8 mouse cellular contexts compared by ENCODE assay signal in genomic region chr4:32656146-32656904, GRCm38 (mm10). TPM values are rescaled to one million over a fixed set of nuclear protein-coding genes. Genes with fewer than 3 reads are reported as not detected.
DNase-seq lines count a peak whose midpoint lies in the region; ATAC-seq and TF ChIP-seq lines count a peak whose summit lies in the region.

No protein-coding gene starts in this region.

- WGBS in liver, adult 2 months = 60% methylated on average over 11 of the region's 11 CpGs
- WGBS in forebrain, embryonic 11.5 days = 59% methylated on average over 11 of the region's 11 CpGs
- WGBS in limb, embryonic 13.5 days = 54% methylated on average over 11 of the region's 11 CpGs

- no peak for TF ChIP-seq CTCF in liver, adult 2 months (IDR thresholded peaks at IDR 0.05; ENCODE audit: low read depth, low read length)

- peaks cover 8% of the 10 kb centered on the region; the same call in 1 of the 2 replicates for H3K36me3 ChIP-seq in liver, adult 2 months (ENCODE audit: control insufficient read depth, insufficient read depth, low read length)
- H3K36me3 ChIP-seq in forebrain, embryonic 11.5 days (ENCODE audit: control insufficient read depth, insufficient read depth, low read length) = no peaks in the 10 kb centered on the region
- H3K36me3 ChIP-seq in limb, embryonic 13.5 days = peaks cover 21% of the 10 kb centered on the region

- intact Hi-C loops in gastrocnemius, postnatal 36 days (cut with DNase I) = no loop called here

- TF ChIP-seq POLR2A in liver, adult 2 months (IDR thresholded peaks at IDR 0.05; ENCODE audit: extremely low read depth, insufficient read depth, low read length) = no peak

- H3K4me3 ChIP-seq in liver, adult 2 months (ENCODE audit: insufficient read depth, low read depth, low read length) = peak overlapping the region; percentile 68
- H3K4me3 ChIP-seq in forebrain, embryonic 11.5 days (ENCODE audit: low read depth, low read length) = peak overlapping the region; percentile 94
- peak overlapping the region; percentile 95 for H3K4me3 ChIP-seq in limb, embryonic 13.5 days

- DNase-seq in liver, adult 2 months (ENCODE audit: extremely low read depth, low read depth, low spot score) = no peak
- DNase-seq in liver (no peak), ZHBTc4 (ENCODE audit: low read depth, low spot score) (peak; percentile 55)
- no peak for DNase-seq in forebrain, embryonic 11.5 days (ENCODE audit: low spot score)
- peak; percentile 28 for DNase-seq in retina, postnatal 1 day
- DNase-seq in gastrocnemius, postnatal 25 days = no peak
- DNase-seq in gastrocnemius, postnatal 36 days = no peak

- no peaks in the 10 kb centered on the region for H3K79me2 ChIP-seq in liver, adult 2 months (ENCODE audit: control insufficient read depth, insufficient read depth, low read length)

- H3K4me2 ChIP-seq in forebrain, embryonic 11.5 days (ENCODE audit: low read depth, low read length, severe bottlenecking) = peak overlapping the region; percentile 65
- peak overlapping the region; percentile 73 for H3K4me2 ChIP-seq in limb, embryonic 13.5 days (replicated peaks)

- ATAC-seq in forebrain, embryonic 11.5 days (replicated peaks; ENCODE audit: low FRiP score) = peak; percentile 69
- peak; percentile 19; the same call in 1 of the 2 replicates for ATAC-seq in limb, embryonic 13.5 days (ENCODE audit: low FRiP score, low read depth)

- peak overlapping the region; percentile 55 for H3K27ac ChIP-seq in liver, adult 2 months (replicated peaks; ENCODE audit: insufficient read depth, low read depth, low read length)
- H3K27ac ChIP-seq in forebrain, embryonic 11.5 days (ENCODE audit: low read depth, low read length) = no peak overlapping the region; the same call in 1 of the 2 replicates
- H3K27ac ChIP-seq in limb, embryonic 13.5 days = peak overlapping the region; percentile 39; the same call in 1 of the 2 replicates

- H3K9me3 ChIP-seq in forebrain, embryonic 11.5 days (ENCODE audit: control insufficient read depth, low read length) = no peaks in the 10 kb centered on the region
- no peaks in the 10 kb centered on the region for H3K9me3 ChIP-seq in limb, embryonic 13.5 days

- H3K9ac ChIP-seq in liver, adult 2 months (ENCODE audit: low read depth, low read length) = peak overlapping the region; percentile 61
- peak overlapping the region; percentile 58 for H3K9ac ChIP-seq in forebrain, embryonic 11.5 days (ENCODE audit: low read length)
- peak overlapping the region; percentile 72 for H3K9ac ChIP-seq in limb, embryonic 13.5 days

- H3K27me3 ChIP-seq in liver, adult 2 months (ENCODE audit: control insufficient read depth, insufficient read depth, low read length) = no peaks in the 10 kb centered on the region
- H3K27me3 ChIP-seq in forebrain, embryonic 11.5 days (ENCODE audit: control insufficient read depth, insufficient read depth, low read length) = no peaks in the 10 kb centered on the region
- no peaks in the 10 kb centered on the region for H3K27me3 ChIP-seq in limb, embryonic 13.5 days

- H3K4me1 ChIP-seq in liver, adult 2 months (ENCODE audit: control insufficient read depth, insufficient read depth, low read length) = peaks cover 4% of the 10 kb centered on the region
- peaks cover 4% of the 10 kb centered on the region for H3K4me1 ChIP-seq in forebrain, embryonic 11.5 days (replicated peaks; ENCODE audit: control insufficient read depth, insufficient read depth, low read length)
- H3K4me1 ChIP-seq in limb, embryonic 13.5 days = peaks cover 14% of the 10 kb centered on the region

RNA-seq across cellular contexts. Expression of gene Mdn1, which starts 0.6 kb away (rescaled TPM):
- total RNA-seq in liver, adult 2 months (2014; rRNA removed) = 5.9 and 7.8 TPM in 2 replicates
- polyA plus RNA-seq in liver, adult 2 months (2012; rRNA removed) = 1.9 and 2.9 TPM in 2 replicates
- 22.9 and 30.8 TPM in 2 replicates for polyA plus RNA-seq in forebrain, embryonic 11.5 days (2014; fragmentation: Nextera tagmentation; extraction: Ambion mirVana)
- 16.6 and 17.6 TPM in 2 replicates for polyA plus RNA-seq in limb, embryonic 13.5 days (2015; fragmentation: Nextera tagmentation; extraction: Ambion mirVana)
- 1 to 10 TPM; 6.4 to 7.8 TPM for total RNA-seq in gastrocnemius, postnatal 25 days (2021)
- total RNA-seq in gastrocnemius, postnatal 36 days (2021) = 1 to 10 TPM; 5.1 to 6.1 TPM

RNA-seq across cellular contexts. Expression of gene Casp8ap2, which starts 41.1 kb away (rescaled TPM):
- 2.8 and 4.7 TPM in 2 replicates for total RNA-seq in liver, adult 2 months (2014; rRNA removed)
- 0.58 and 0.97 TPM in 2 replicates for polyA plus RNA-seq in liver, adult 2 months (2012; rRNA removed)
- polyA plus RNA-seq in forebrain, embryonic 11.5 days (2014; fragmentation: Nextera tagmentation; extraction: Ambion mirVana) = 65.5 and 70.2 TPM in 2 replicates
- polyA plus RNA-seq in limb, embryonic 13.5 days (2015; fragmentation: Nextera tagmentation; extraction: Ambion mirVana) = 79.6 and 84.6 TPM in 2 replicates
- total RNA-seq in gastrocnemius, postnatal 25 days (2021) = 1 to 10 TPM; 3.8 to 5.1 TPM
- total RNA-seq in gastrocnemius, postnatal 36 days (2021) = 1 to 10 TPM; 3.5 to 4.2 TPM

RNA-seq across cellular contexts. Expression of gene Gja10, which starts 53.8 kb away (rescaled TPM):
- total RNA-seq in liver, adult 2 months (2014; rRNA removed) = 0.18 TPM in 1 of 2 replicates, not detected in the other
- polyA plus RNA-seq in liver, adult 2 months (2012; rRNA removed) = 0.07 and 0.16 TPM in 2 replicates
- polyA plus RNA-seq in forebrain, embryonic 11.5 days (2014; fragmentation: Nextera tagmentation; extraction: Ambion mirVana) = 0.15 TPM in 1 of 2 replicates, not detected in the other
- polyA plus RNA-seq in limb, embryonic 13.5 days (2015; fragmentation: Nextera tagmentation; extraction: Ambion mirVana) = not detected in 2 replicates
- total RNA-seq in gastrocnemius, postnatal 25 days (2021) = not detected
- total RNA-seq in gastrocnemius, postnatal 36 days (2021) = not detected

Comparison
In these comparisons a context has a peak if more than half of its experiments do, and no peak if none do; other contexts are left out.
1. DNase-seq: peak in ZHBTc4 (single experiment) and retina, postnatal 1 day (single experiment); none in liver, adult 2 months (single experiment), liver (single experiment), forebrain, embryonic 11.5 days (single experiment), gastrocnemius, postnatal 25 days (single experiment) and gastrocnemius, postnatal 36 days (0 of 2).
2. Peak in every context shown above with its lines, with median percentiles within 50 percentile points of each other: H3K4me3 ChIP-seq and H3K9ac ChIP-seq.